In the genomic region with DNA sequence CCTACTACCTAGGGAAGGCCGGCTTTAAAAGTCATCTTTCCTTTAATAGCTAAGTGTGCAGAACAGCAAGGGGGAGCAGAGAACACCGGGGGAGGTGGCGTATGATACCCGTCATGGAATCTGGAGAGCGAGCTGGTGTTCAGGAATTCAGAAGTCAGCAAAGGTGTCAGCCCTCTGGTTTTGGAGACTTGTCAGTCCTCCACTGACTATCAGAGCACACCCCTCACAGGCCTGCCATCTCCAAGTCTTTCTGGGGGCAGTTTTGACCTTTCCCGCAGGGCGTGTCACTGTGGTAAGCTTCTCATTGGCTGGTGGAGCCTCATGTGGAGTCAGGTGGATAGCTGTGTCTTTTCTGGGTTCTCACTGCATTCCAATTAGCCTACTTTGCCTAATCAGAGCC, we compare ENCODE assay signal across 27 mouse cellular contexts.
DNase-seq lines count a peak whose midpoint lies in the region; ATAC-seq and TF ChIP-seq lines count a peak whose summit lies in the region.
"Had no signal": no experiment of that assay in that cellular context is flagged by ENCODE, and none has a peak within 500 bp of the region (broad histone marks: within the 10 kb centered on the region; RNA-seq: fewer than 3 reads in every experiment).

No protein-coding gene starts in this region.

- TF ChIP-seq POLR2A in heart, adult 2 months (IDR thresholded peaks at IDR 0.05; ENCODE audit: insufficient read depth, low read depth, low read length) = no peak

- H3K9ac ChIP-seq in heart, adult 2 months (ENCODE audit: low read depth, low read length) = no peak overlapping the region
- H3K9ac ChIP-seq in hindbrain, embryonic 16.5 days (ENCODE audit: low read depth, low read length) = no peak overlapping the region
- H3K9ac ChIP-seq: embryonic facial prominence, embryonic 12.5 days; embryonic facial prominence, embryonic 15.5 days; forebrain, postnatal 0 days; heart, embryonic 12.5 days; heart, embryonic 15.5 days; hindbrain, embryonic 13.5 days had no signal

- no peak for TF ChIP-seq CTCF in heart, adult 2 months (IDR thresholded peaks at IDR 0.05)

- H3K4me2 ChIP-seq in hindbrain, embryonic 16.5 days (ENCODE audit: low read length) = no peak overlapping the region
- H3K4me2 ChIP-seq: embryonic facial prominence, embryonic 12.5 days; embryonic facial prominence, embryonic 15.5 days; heart, embryonic 12.5 days; heart, embryonic 15.5 days; hindbrain, embryonic 13.5 days had no signal

- TF ChIP-seq EP300 in heart, adult 2 months (IDR thresholded peaks at IDR 0.05; ENCODE audit: insufficient read depth, low read depth, low read length) = 0 out of 2 replicates have a peak, but pooled peaks have one; percentile 66

- no peaks in the 10 kb centered on the region for H3K36me3 ChIP-seq in heart, adult 2 months (ENCODE audit: control insufficient read depth, insufficient read depth, low read length)
- H3K36me3 ChIP-seq in hindbrain, embryonic 16.5 days (ENCODE audit: control insufficient read depth, insufficient read depth, low read length) = no peaks in the 10 kb centered on the region
- H3K36me3 ChIP-seq: embryonic facial prominence, embryonic 12.5 days; embryonic facial prominence, embryonic 15.5 days; heart, embryonic 12.5 days; heart, embryonic 15.5 days; hindbrain, embryonic 10.5 days; hindbrain, embryonic 13.5 days had no signal

- ATAC-seq in hindbrain, embryonic 16.5 days = no peak
- ATAC-seq: CD4-positive, CD25-positive, alpha-beta regulatory T cell, adult 4 months; forebrain, embryonic 14.5 days; forebrain, postnatal 0 days; hindbrain, postnatal 0 days; inflammation-experienced regulatory T-cells, adult 6 months; intestine, embryonic 16.5 days had no signal

- peaks cover 4% of the 10 kb centered on the region for H3K4me1 ChIP-seq in heart, adult 2 months (ENCODE audit: control insufficient read depth, insufficient read depth, low read length)
- H3K4me1 ChIP-seq in hindbrain, embryonic 16.5 days (ENCODE audit: control insufficient read depth, insufficient read depth, low read depth, low read length) = no peaks in the 10 kb centered on the region
- H3K4me1 ChIP-seq: embryonic facial prominence, embryonic 12.5 days; hindbrain, embryonic 13.5 days had no signal

- 68% methylated on average over 7 of the region's 7 CpGs for WGBS in heart, adult 2 months
- WGBS in hindbrain, embryonic 16.5 days = 91% methylated on average over 7 of the region's 7 CpGs

- intact Hi-C loops in heart, adult 2 months (cut with DNase I) = no loop called here
- intact Hi-C loops in heart, postnatal 25 days (cut with DNase I) = no loop called here

- no peak overlapping the region for H3K4me3 ChIP-seq in heart, adult 2 months
- no peak overlapping the region for H3K4me3 ChIP-seq in hindbrain, embryonic 16.5 days (ENCODE audit: low read length)
- H3K4me3 ChIP-seq: embryonic facial prominence, embryonic 12.5 days; embryonic facial prominence, embryonic 15.5 days; heart, embryonic 12.5 days; heart, embryonic 15.5 days; hindbrain, embryonic 10.5 days; hindbrain, embryonic 13.5 days had no signal

- H3K79me2 ChIP-seq in heart, adult 2 months (replicated peaks; ENCODE audit: control insufficient read depth, insufficient read depth, low read length) = no peaks in the 10 kb centered on the region

- no peak overlapping the region; the same call in 1 of the 2 replicates for H3K27ac ChIP-seq in heart, adult 2 months
- H3K27ac ChIP-seq in hindbrain, embryonic 16.5 days (ENCODE audit: low read depth, low read length) = no peak overlapping the region
- H3K27ac ChIP-seq: embryonic facial prominence, embryonic 12.5 days; embryonic facial prominence, embryonic 15.5 days; heart, embryonic 15.5 days; hindbrain, embryonic 10.5 days; hindbrain, embryonic 13.5 days; hindbrain, postnatal 0 days had no signal

- no peaks in the 10 kb centered on the region for H3K9me3 ChIP-seq in hindbrain, embryonic 16.5 days (ENCODE audit: control insufficient read depth, low read length)
- H3K9me3 ChIP-seq: embryonic facial prominence, embryonic 12.5 days; embryonic facial prominence, embryonic 15.5 days; heart, embryonic 12.5 days; heart, embryonic 15.5 days; hindbrain, embryonic 10.5 days; hindbrain, embryonic 13.5 days had no signal

- H3K27me3 ChIP-seq in heart, adult 2 months (ENCODE audit: control insufficient read depth, insufficient read depth, low read length) = no peaks in the 10 kb centered on the region
- no peaks in the 10 kb centered on the region for H3K27me3 ChIP-seq in hindbrain, embryonic 16.5 days (replicated peaks; ENCODE audit: control insufficient read depth, insufficient read depth, low read length)
- H3K27me3 ChIP-seq: embryonic facial prominence, embryonic 12.5 days; embryonic facial prominence, embryonic 15.5 days; heart, embryonic 12.5 days; heart, embryonic 15.5 days; hindbrain, embryonic 13.5 days had no signal

- no peak for DNase-seq in heart, adult 2 months
- DNase-seq in heart, postnatal 25 days (ENCODE audit: low spot score) = no peak
- peak; percentile 57 to 79 for DNase-seq in gastrocnemius, adult 8-10 months (ENCODE audit: low spot score in 2 of 2)
- peak; percentile 80 for DNase-seq in gastrocnemius, postnatal 25 days
- no peak for DNase-seq in cerebellum, adult 11 months
- DNase-seq: adrenal gland, adult 8-10 months; adrenal gland, postnatal 25 days; cerebellum, adult 2 months; cerebellum, adult 9-11 months; cerebellum, postnatal 25 days; forebrain, postnatal 0 days; heart, adult 11 months; heart, postnatal 36 days; kidney, adult 18-20 months; kidney, adult 9 months had no signal

Comparison
In these comparisons a context has a peak if more than half of its experiments do, and no peak if none do; other contexts are left out.
1. DNase-seq: peak in gastrocnemius, adult 8-10 months (2 of 2) and gastrocnemius, postnatal 25 days (single experiment); none in heart, adult 2 months (0 of 2), heart, postnatal 25 days (single experiment) and cerebellum, adult 11 months (single experiment).